Mouse (Mus musculus) liver (tissue): ENCODE results near the gene Lysmd2.
"Not testable (repeated sequence)": the region's sequence is repeated elsewhere in the genome, so short reads cannot be mapped to it uniquely, and the experiment has no call there.

Source experiments
- DNase-seq: peaks from one replicate; pipeline ENCODE4 v3.0.0-alpha.2; 2020; ENCODE audit warnings: mixed read lengths

Lysmd2 gene

DNA sequence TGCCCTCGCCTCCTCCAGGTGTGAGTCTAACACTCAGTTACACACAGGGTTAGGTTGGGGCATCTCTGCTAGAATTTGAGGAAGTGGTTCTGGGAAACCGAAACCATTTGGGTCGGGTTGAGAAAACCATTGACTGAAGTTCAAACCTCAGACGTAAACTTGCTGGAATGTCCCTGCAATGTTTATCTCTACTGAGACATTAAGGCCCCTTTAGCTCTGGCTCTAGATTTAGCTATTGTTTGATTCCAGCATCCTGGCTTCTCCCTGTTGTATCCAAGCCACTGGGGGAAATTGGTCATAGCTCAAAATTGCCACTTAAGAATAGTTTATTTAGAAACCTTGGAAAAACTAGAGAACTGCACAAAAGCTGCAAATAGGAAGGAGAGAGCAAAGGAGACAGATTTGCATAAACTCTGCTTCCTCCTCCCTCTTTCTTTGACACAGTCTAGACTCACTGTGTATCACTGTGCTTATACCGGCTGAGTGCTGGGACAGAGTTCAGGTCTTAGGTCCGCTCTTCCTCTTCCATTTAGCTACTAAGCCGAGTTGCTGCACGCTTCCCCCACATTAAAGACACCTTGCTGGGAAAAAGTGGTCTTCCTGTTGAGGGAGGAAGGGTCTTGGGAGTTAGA, 5.4 kb downstream of the Lysmd2 start:
- DNase-seq = no peak

DNA sequence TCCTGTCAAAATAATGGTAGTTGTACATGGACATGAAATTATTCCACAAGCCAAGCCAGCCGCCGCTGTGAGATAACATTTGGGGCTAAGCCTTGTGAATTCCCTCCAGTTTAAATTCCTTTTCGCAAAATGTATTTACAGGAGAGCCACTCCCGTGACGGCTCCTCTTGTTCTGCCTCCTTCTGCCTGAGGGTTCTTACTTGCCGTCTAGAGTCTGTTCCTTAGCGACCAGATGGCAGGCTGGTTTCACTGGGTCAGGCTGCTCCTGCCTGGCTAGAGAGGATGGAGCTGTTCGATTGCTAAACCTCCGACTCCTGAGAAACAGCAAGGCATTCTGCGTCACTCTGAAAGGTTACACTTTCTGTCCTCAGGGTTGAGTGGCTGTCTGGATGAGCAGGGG, 6.6 kb downstream of the Lysmd2 start:
- DNase-seq = no peak

DNA sequence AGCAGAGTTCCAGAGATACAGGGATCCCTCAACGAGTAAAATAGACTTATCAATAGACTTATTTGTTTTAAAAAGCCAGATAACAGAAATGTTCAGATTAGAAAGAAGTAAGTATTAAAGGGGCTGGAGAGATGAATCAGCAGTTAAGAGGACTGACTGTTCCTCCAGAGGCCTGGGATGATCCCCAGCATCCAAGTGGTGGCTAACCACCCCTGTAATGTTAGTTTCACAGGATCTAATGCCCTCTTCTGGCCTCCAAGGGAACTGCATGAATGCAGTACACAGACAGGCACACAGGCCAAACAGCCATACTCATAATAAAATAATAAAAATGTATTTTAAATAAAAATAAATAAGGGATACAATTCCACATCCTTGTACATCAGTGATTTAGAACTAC, 7.4 kb downstream of the Lysmd2 start:
- peak; percentile 33 for DNase-seq

DNA sequence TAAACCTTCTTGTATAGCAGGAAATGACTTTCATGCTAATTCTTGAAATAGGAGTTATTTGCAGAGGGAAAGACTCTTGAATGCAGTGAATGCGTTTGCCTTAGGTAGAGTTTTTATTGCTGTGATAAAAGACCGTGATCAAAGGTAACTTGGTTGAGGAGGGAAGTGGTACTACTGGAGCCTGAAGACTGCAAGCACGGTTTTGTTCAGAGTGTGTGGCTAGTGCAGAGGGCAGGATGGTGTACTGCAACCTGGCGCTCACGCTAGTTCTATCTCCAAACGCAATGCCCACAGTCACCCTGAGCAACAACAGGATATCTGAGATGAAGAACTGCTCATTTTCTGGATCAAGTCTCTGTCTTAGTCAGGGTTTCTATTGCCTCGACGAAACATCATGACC, 8.1 kb downstream of the Lysmd2 start:
- no peak for DNase-seq

DNA sequence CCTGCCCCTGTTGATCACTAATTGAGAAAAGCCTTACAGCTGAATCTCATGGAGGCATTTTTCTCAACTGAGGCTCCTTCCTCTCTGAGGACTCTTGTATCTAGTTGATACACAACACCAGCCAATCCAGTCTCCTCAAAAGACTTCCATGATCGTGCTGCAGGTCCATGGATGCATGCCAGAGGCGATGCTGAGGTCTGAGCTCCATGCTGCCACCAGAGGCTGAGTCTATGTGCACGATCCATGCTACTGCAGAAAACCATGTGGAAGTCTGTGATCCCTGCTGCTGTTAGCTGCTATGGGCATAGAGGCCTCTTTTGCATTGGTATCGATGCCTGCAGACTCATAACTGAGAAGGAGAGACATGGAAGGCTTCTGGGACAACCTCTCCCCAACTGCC, 8.7 kb downstream of the Lysmd2 start:
- no peak for DNase-seq

DNA sequence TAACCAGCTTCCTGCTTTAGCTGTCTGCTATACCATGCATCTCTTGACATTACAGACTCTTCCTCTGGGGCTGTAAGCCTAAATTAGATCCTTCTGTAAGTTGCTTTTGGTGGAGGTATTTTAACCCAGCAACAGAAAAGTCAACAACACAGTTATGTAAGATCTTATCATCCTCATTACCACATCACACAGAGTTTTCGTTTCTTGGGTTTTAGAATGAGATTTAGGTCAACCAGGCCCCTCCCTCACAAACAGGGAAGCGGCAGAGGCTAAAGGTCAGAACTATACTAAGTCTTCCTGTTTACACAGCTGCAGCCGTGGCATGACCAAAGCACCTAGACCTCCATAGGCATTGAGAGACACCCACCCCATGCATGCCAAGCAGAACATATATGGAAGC, 19.9 kb downstream of the Lysmd2 start:
- DNase-seq = no peak

DNA sequence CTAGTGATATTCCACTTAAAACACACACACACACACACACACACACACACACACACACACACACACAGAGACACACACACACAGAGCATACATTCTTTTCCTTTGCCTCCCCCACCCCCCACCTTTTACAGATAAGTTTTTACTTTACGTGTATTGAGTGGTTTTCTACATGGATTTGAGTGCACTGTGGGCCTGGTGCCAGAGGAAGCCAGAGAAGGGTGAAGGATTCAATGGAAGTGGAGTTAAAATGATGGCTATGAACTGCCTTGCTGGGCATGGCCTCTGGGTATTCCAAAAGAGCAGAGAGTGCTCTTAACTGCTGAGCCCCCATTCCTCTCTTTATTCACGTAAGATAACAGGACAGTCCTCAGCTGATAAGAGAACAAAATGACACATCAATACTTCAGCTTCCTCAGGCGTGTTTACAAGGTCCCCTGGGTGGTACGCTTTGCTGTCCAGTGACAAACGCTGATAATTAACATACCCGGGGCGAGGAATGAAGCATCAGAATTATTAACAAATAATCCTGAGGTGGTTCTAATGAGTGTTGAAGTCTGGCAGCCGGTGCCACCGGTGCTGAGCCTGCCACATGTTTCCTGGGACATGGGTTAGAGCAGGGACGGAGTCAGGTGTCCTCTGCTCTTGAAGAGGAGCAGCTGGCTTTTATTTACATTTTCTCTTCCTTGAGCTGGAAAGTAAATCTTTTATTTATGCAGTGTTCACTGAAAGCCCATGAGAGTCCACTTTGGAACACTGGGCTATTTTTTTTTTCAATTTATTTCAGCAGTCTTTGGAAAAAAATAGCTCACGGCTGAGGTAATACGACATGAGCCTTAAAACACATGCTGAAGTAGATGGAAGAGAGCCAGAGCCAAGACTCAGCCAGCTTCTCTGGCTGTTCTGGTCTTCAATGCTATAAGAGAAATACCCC, 28.7 kb downstream of the Lysmd2 start:
- DNase-seq = no peak

DNA sequence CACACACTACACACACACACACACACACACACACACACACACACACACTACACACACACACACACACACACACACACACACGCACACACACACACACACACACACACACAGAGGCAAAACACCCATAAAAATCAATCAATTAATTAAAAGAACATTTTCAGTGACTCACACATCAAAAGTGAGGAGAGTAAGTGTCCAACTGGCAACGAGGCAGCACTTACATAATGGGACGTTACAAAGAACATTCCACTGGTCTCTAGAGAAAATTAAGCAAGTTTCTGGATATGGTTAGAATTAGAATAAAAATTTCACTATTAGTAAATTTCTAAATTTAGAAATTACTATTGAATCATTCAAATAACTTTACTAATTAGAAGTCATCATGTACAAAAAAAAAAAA, 30.9 kb downstream of the Lysmd2 start:
- not testable (repeated sequence) for DNase-seq

DNA sequence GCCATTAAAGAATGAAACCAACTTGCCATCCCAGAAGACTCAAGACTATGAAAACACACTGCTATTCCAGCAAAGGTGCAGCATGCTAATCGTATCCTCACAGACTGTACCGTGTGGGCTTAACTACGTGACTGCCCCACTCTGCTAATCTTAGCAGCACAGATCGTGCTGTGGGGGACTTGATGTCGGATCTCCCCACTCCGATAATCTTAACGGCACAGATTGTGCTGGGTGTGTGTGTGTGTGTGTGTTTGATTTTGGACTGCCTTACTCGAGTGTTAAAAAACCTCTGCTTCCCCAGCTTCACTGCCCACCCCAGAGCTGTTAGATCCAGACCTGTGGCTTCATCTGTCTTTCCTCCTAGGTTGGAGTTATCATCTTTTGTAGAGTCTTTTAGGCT, 35.4 kb downstream of the Lysmd2 start:
- DNase-seq = no peak

DNA sequence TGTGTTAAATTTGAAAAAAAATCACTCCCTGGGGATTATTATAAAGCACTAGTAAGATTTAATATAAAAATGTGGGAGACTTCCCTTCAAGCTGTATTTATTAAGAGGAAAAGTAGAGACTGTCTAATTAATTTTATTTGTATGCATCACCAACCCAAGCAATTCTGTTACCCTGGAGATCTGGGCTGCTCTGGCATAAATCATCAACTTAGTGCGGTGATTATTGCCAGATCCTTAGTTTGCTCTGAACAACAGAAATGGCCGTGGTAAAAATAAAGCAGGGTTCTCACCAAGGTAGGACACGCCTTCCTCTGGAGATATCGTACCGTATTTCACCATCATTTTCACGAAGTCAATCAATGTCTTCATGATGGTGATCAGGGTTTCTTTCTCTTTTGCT, 39.8 kb downstream of the Lysmd2 start:
- no peak for DNase-seq

DNA sequence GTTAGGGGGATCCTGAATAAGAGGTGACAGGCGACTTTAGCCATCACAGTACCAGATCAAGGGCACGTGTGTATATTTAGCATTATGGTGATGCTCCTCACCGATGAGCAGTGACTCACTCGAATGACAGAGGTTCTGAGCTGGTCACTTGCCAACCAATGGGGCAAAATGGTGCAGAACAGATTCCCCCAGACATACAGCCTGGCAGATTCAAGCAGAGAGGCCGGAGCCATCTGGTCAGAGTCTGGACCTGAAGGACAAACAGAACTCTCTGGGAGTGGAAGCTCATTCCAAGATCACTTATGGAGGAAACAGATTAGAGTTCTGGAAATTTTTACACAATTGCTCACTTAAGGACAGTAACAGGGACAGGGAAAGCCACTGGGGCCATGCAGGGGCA, 41.1 kb downstream of the Lysmd2 start:
- no peak for DNase-seq

DNA sequence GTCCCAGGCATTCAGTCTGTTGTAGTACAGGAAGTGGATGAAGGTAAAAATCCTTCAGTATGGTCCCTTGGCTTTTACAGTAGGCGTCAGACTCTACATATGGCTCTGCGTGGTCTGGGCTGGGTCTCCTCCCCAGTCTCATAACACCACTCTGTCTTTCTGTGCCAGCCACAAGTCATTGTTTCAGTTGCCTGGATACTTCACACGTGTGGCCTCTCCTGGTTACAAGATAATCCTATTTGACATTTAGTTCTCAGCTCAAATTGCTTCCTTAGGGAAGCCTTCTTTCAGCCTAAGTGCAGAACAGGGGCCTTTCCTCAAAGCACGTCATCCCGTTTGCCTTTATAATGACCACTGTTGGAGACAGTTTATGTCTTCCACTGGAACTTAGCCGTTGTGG, 47.2 kb downstream of the Lysmd2 start:
- no peak for DNase-seq

DNA sequence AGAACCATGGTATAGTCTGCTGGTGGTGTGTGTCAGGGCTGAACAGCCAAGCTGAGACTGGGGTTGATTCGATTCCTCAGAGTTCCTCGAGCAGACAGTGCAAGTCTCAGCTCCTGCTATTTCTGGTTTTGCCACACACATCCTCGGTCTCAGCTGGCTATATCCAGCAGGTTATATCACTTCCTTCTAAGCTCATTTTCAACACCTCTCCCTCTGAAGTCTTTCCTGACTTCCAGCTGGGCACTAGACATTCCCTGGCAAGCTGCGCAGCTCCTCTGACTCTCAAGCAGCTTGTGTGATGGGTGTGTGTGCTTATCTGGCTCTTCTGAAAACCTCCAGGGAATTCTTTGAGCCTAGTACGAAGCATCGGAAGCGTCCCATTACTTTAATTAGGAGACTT, 50.7 kb downstream of the Lysmd2 start:
- no peak for DNase-seq

DNA sequence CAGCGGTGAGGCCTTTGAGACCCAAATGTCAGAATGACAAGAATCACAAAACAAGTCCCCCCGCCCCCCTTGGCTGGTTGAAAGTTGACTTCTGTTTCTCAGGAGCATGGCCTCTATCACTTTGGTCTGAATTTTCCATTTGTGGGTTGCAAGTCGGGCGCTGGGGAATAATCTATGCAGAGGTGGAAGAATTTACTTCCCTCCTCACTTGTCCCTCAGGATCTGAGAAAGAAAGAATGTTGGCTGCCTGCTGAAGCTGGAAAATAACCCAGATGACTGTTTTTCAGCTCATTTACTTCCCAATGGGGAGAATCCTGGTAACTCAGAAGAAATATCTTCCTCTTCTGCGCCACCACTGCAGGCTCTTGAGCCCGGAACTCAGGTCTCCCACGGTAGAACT, 52.8 kb downstream of the Lysmd2 start:
- DNase-seq = no peak

DNA sequence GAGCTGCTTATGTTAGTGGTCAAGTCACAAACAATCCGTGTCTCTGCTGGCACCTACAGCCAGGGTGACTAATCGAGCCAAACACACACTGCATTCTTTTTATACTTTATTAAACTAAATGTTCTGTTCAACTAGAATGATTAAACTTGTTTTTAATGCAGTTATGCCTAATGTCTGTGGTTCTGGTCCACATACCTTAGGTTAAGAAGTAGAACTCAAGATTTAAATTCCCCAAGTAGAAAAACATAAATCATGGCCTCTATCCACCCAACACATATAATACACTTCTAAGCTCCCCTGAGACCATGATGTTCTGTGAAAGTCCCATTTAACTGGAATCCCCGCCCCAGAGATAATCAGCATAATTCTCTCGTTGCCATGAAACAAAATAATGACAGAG, 54.1 kb downstream of the Lysmd2 start:
- DNase-seq = no peak

DNA sequence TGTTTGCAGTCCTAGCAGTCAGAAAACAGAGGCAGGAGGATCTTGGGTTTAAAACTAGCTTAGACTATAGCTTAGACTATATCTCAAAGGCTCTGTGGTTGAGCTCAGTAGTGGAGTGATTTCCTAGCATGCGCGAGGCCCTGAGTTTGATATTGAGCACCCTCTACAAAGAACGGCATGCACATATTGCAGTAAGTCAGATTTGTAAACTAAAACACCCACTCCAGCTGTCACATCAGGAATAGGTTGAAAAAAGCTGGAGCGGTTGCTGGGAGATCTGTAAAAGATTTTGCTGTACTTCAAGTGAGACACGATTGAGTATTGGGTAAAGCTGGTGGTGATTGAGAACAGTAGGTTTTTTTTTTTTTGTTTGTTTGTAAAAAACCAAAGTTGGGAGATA, 55.1 kb downstream of the Lysmd2 start:
- no peak for DNase-seq

DNA sequence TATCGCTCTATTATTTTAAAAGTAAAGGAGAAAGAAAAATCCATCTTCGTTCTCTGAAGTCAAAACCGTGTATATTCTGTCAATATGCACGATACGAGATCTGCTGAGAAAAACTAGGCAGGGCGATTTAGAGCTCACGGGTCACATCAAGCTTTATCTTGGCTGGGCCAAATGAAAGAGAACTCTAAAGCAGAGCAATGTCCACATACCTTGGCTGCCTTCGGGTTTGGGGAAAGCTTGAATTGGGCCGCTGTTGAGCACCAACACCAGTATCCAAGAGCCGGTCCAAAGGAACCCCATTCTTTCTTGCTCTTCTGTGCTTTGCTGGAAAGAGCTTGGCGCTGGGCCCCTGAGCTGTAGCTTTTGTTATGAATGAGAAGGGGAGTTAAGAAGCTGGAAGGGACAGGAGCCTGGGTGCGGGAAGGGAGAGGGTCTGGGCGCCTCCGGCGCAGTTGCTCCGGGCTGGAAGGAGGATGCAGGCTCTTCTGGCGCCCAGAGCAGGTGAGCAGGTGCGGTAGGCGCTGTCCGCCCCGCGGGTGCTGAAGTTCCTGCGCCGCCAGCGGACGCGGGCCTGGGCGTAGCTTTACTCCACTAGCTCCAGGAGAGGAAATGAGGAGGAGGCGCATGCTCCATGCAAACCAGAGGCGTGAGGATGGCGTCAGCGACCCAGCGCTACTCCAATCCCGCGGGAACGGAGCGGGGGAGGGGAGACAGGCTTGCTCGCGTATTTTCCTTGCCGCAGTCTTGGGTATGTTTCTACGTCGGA, 58.1 kb downstream of the Lysmd2 start, which contains the start of gene Scg3:
TSS of gene Scg3 (minus strand) at position 631 of the 766 bp plus-strand sequence.
- peak; percentile 63 for DNase-seq

DNA sequence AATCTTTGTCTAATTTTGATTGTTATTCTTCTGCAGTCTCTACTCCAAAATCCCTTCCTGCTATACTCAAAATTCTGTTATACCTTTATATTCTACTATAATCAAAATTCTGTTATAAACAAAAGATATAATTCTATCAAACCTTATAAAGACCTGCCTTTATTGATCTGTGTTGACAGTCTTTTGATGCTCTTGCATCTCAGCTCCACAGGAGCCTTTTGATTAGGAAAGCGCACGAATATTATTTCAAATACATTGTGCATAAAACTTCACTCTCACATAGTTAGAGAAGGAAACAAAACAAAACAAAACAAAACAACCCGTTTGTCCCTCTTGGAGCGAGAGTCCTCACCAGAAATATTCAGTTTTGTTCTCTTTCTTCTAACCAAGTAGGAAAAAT, 58.8 kb downstream of the Lysmd2 start:
- DNase-seq = no peak

DNA sequence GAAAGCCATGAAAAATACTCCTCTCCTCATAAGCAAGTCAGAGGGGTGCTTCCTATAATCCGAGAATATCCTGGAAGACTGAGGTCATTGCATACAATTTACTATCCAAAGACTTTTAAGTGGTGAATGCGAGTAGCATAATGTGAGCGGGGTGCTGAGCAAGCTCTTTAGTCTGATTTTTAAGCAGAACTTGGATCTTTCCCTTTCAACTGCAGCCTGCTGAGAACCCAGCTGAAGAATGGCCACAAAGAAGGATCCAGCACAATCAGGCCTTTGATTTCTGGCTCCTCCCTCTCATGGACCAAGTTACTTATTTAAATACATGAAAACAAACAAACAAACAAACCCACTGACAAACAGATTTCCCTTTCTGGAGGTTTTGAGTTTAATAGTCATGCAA, 59.2 kb downstream of the Lysmd2 start:
- DNase-seq = no peak
